Mouse (Mus musculus): ENCODE data around the gene Wdr45b. TPM values are rescaled to one million over a fixed set of nuclear protein-coding genes. Genes with fewer than 3 reads are reported as not detected.

The Wdr45b gene
- 62.2 and 63.0 TPM in 2 replicates for polyA plus RNA-seq (2015; fragmentation: Nextera tagmentation; extraction: Ambion mirVana)

DNA sequence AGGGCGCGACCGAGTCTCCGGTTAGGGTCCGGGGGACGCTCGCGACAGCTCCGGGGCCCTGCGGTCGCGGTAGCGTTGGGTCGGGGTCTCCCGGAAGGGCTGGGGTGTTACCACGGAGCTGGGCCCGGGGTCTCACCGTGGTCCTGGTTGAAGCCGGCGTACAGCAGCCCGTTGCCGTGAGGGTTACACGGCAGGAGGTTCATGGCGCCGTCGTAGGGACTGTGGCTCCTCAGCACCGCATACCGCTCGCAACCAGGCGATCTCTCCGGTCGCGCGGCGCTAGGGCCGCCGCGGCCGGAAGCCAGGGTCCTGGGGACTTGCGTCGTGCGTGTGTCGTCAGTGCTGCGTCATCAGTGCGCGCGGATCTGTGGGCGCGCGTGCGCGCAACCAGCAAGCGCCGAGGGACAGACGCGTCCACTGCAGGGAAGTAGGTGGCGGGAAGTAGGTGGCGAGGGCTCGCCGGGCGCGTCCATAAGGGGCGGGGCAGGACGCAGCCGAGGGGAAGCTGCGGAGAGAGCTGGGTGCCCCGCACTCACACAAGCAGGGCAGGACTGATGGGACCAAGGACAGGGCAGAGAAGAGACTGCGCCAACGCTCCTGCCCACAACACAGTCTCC lies at the start of gene Wdr45b:
Gene Wdr45b, minus strand, starts transcription at position 355 of the 617 bp plus-strand sequence.
- DNase-seq (ENCODE audit: low spot score) = peak; percentile 97
- Histone ChIP-seq H3K9ac (replicated peaks; ENCODE audit: low read depth) (peak within 1 kb of the TSS; percentile 96), H3K27me3 (replicated peaks; ENCODE audit: insufficient read depth, low read length) (no peaks in the 10 kb centered on the region), H3K36me3 (ENCODE audit: insufficient read depth, low read length) (no peaks in the 10 kb centered on the region), H3K4me2 (replicated peaks; ENCODE audit: low read depth, low read length) (peak within 1 kb of the TSS; percentile 73), H3K27ac (ENCODE audit: low read length) (peak within 1 kb of the TSS; percentile 91), H3K9me3 (ENCODE audit: low read length) (no peaks in the 10 kb centered on the region), H3K4me3 (ENCODE audit: low read depth, low read length) (peak within 1 kb of the TSS; percentile 100), H3K4me1 (ENCODE audit: insufficient read depth, low read depth, low read length) (peaks cover 9% of the 10 kb centered on the region)
- peak; percentile 99 for ATAC-seq
- TF ChIP-seq EP300 (IDR thresholded peaks at IDR 0.05) = no peak
- no peak for TF ChIP-seq CTCF (IDR thresholded peaks at IDR 0.05)
- WGBS = 1% methylated on average over 62 of the region's 69 CpGs

DNA sequence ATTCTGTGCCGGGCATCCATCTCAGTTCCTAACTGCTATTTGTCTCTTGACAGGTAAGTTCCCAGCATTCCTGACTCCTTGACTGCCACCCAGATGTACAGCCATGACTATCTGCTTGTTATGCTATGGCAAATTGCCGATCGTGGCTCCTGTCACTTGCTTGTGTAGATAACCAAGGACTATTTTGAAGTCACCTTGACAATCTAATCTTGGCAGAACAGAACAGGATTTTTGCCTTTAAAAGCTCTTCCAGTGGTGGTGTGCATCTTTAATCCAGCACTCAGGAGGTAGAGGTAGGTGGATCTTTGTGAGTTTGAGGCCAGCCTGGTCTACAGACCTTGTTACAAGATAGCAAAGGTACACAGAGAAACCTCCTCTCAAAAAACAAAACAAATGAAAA lies 38.2 kb upstream of the Wdr45b start:
- ATAC-seq (no peak), DNase-seq (ENCODE audit: low spot score) (no peak)
- Histone ChIP-seq H3K9ac (replicated peaks; ENCODE audit: low read depth) (no peak overlapping the region), H3K27me3 (replicated peaks; ENCODE audit: insufficient read depth, low read length) (no peaks in the 10 kb centered on the region), H3K4me2 (replicated peaks; ENCODE audit: low read depth, low read length) (no peak overlapping the region), H3K4me1 (ENCODE audit: insufficient read depth, low read depth, low read length) (no peaks in the 10 kb centered on the region), H3K36me3 (ENCODE audit: insufficient read depth, low read length) (no peaks in the 10 kb centered on the region), H3K4me3 (ENCODE audit: low read depth, low read length) (no peak overlapping the region), H3K27ac (ENCODE audit: low read length) (no peak overlapping the region), H3K9me3 (ENCODE audit: low read length) (no peaks in the 10 kb centered on the region)
- TF ChIP-seq EP300 (IDR thresholded peaks at IDR 0.05) (no peak), CTCF (IDR thresholded peaks at IDR 0.05) (no peak)
- WGBS = 84% methylated on average over 3 of the region's 3 CpGs

DNA sequence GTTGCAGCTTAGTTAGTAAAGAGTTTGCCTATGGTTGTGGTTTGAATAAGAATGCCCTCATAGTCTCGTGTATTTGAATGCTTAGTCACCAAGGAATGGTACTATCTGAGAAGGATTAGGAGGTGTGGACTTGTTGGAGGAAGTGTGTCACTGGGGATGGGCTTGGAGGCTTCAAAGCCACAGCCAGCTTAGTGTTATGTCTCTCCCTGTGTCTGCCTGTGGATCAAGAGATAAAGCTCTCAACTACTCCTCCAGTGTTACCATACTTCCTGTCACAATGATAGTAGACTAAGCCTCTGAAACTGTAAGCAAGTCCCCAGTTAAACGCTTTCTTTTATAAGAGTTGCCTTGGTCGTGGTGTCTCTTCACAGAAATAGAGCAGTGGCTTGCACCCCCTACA lies 36.5 kb upstream of the Wdr45b start:
- 68% methylated on average over 3 of the region's 3 CpGs for WGBS
- Histone ChIP-seq H3K27ac (ENCODE audit: low read length) (no peak overlapping the region), H3K9ac (replicated peaks; ENCODE audit: low read depth) (no peak overlapping the region), H3K4me2 (replicated peaks; ENCODE audit: low read depth, low read length) (no peak overlapping the region), H3K4me1 (ENCODE audit: insufficient read depth, low read depth, low read length) (no peaks in the 10 kb centered on the region), H3K4me3 (ENCODE audit: low read depth, low read length) (no peak overlapping the region), H3K27me3 (replicated peaks; ENCODE audit: insufficient read depth, low read length) (no peaks in the 10 kb centered on the region), H3K9me3 (ENCODE audit: low read length) (no peaks in the 10 kb centered on the region), H3K36me3 (ENCODE audit: insufficient read depth, low read length) (no peaks in the 10 kb centered on the region)
- ATAC-seq (no peak), DNase-seq (ENCODE audit: low spot score) (no peak)
- TF ChIP-seq EP300 (IDR thresholded peaks at IDR 0.05) = no peak
- no peak for TF ChIP-seq CTCF (IDR thresholded peaks at IDR 0.05)

DNA sequence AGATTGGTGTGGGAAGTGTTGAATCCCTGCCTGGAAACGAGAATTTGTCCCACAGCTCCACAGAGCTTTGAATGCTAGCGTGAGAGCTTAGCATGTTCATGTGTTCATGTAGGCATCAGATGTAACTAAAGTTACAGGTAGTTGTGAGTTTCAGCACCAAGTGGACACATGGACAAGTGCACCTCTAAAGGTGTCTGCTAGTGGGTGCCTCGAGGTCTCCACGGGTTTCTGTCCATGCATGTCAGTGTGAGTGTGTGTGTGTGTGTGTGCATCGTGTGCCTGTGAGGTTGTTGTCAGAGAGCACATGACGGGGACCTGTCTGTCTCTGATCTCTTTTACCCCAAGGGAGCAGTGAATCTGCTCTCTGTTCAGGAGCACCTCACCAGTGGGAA lies 34.3 kb upstream of the Wdr45b start:
- H3K4me2 ChIP-seq (replicated peaks; ENCODE audit: low read depth, low read length) = peak overlapping the region; percentile 77
- H3K27ac ChIP-seq (ENCODE audit: low read length) = no peak overlapping the region
- H3K4me1 ChIP-seq (ENCODE audit: insufficient read depth, low read depth, low read length) = no peaks in the 10 kb centered on the region
- DNase-seq (ENCODE audit: low spot score) = no peak
- TF ChIP-seq EP300 (IDR thresholded peaks at IDR 0.05) (no peak), CTCF (IDR thresholded peaks at IDR 0.05) (no peak)
- H3K9ac ChIP-seq (replicated peaks; ENCODE audit: low read depth) = no peak overlapping the region
- H3K9me3 ChIP-seq (ENCODE audit: low read length) = no peaks in the 10 kb centered on the region
- WGBS = 8% methylated on average over 6 of the region's 6 CpGs
- H3K4me3 ChIP-seq (ENCODE audit: low read depth, low read length) = no peak overlapping the region
- no peak for ATAC-seq
- no peaks in the 10 kb centered on the region for H3K36me3 ChIP-seq (ENCODE audit: insufficient read depth, low read length)
- H3K27me3 ChIP-seq (replicated peaks; ENCODE audit: insufficient read depth, low read length) = no peaks in the 10 kb centered on the region

DNA sequence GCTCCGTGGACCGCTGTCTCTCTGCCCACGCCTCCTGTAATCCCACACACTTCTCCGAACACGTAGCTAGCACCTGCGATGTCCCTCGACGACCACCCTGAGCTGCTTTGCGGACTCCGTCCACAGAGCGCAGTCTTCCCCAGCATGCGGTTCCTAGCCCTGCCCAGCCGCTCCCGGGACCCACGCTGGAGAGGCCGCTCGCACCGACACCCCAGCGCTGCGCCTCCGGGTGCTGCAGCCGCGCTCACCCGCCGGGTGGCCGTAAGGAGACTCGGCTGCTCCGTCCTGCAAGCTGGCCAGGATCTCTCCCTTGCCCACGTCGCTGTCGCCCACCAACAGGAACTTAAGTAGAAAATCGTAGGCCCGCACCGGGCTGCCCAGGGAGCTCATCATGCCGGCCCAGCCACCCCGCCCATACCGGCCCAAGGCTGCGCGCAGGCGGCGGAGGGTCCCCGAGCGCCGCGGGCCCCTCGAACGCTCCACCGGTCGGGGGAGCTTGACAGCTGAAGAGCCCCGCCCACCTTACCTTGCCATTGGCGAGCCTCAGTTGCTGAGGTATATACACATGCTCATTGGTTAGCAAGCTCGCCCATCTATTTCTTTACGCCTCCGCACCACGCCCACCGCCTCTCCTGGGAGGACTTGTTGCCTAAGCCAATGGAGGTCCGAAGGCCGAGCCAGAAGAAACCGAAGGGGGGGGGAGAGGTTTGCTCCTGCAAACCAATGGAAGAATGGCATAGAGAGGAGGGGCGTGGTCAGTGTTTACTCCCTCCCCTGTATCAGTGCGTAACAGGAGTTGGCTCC lies 33.7 kb upstream of the Wdr45b start, which contains the start of gene Rab40b:
Gene Rab40b, minus strand, starts transcription at position 502 of the 804 bp plus-strand sequence.
- Histone ChIP-seq H3K9ac (replicated peaks; ENCODE audit: low read depth) (0 out of 2 replicates have a peak within 1 kb of the TSS, but pooled peaks have one; percentile 6), H3K4me2 (replicated peaks; ENCODE audit: low read depth, low read length) (peak within 1 kb of the TSS; percentile 77), H3K4me1 (ENCODE audit: insufficient read depth, low read depth, low read length) (no peaks in the 10 kb centered on the region), H3K27me3 (replicated peaks; ENCODE audit: insufficient read depth, low read length) (no peaks in the 10 kb centered on the region), H3K27ac (ENCODE audit: low read length) (no peak within 1 kb of the TSS), H3K9me3 (ENCODE audit: low read length) (no peaks in the 10 kb centered on the region), H3K36me3 (ENCODE audit: insufficient read depth, low read length) (no peaks in the 10 kb centered on the region), H3K4me3 (ENCODE audit: low read depth, low read length) (peak within 1 kb of the TSS; percentile 53)
- ATAC-seq (peak; percentile 99), DNase-seq (ENCODE audit: low spot score) (peak; percentile 99)
- WGBS = under 1% methylated on average over 45 of the region's 61 CpGs
- no peak for TF ChIP-seq EP300 (IDR thresholded peaks at IDR 0.05)
- TF ChIP-seq CTCF (IDR thresholded peaks at IDR 0.05) = peak; percentile 10; the same call in 1 of the 2 replicates

DNA sequence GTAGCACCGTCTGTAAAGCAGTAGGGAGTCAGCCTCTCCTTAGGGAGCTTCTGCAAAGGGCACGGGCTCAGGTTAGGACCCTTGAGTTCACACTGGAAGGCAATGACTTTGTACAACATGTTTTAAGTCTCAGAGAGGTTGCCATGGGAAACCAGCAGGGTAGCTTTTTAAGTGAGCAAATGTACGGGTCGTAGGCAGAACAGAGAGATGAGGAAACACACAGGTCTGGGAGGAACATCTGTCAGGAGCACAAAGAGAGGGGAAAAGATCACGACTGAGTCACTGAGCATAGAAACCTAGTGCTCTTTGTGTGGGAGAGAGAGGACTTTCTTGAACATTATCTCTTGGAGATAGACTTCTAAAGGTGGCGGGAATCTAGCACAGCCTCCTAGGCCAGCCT lies 26.0 kb upstream of the Wdr45b start:
- 52% methylated on average over 6 of the region's 6 CpGs for WGBS
- no peak for ATAC-seq
- Histone ChIP-seq H3K4me1 (ENCODE audit: insufficient read depth, low read depth, low read length) (no peaks in the 10 kb centered on the region), H3K36me3 (ENCODE audit: insufficient read depth, low read length) (no peaks in the 10 kb centered on the region), H3K4me3 (ENCODE audit: low read depth, low read length) (no peak overlapping the region), H3K27ac (ENCODE audit: low read length) (no peak overlapping the region), H3K4me2 (replicated peaks; ENCODE audit: low read depth, low read length) (no peak overlapping the region), H3K9me3 (ENCODE audit: low read length) (no peaks in the 10 kb centered on the region), H3K9ac (replicated peaks; ENCODE audit: low read depth) (no peak overlapping the region), H3K27me3 (replicated peaks; ENCODE audit: insufficient read depth, low read length) (no peaks in the 10 kb centered on the region)
- TF ChIP-seq EP300 (IDR thresholded peaks at IDR 0.05) (no peak), CTCF (IDR thresholded peaks at IDR 0.05) (no peak)
- DNase-seq (ENCODE audit: low spot score) = no peak

All from lung, postnatal 0 days (tissue).